Mouse (Mus musculus) forebrain, embryonic 14.5 days (tissue): ENCODE measurements around the gene Il4ra. TPM values are rescaled to one million over a fixed set of nuclear protein-coding genes. Genes with fewer than 3 reads are reported as not detected.

Experiments used
- ATAC-seq: fragments of 200-750 bp; cut with Nextera tagmentation; 2 replicates; pipeline ENCODE4 v1.8.0; 2017; ENCODE audit warnings: mild to moderate bottlenecking, moderate library complexity
- DNase-seq: peaks from one replicate; pipeline ENCODE4 v3.0.0-alpha.2; 2015; ENCODE audit warnings: low spot score
- H3K27ac ChIP-seq: fragments of 300-500 bp; sonication (generic); 2 replicates; pipeline ENCODE4 v1.5.1; 2014; ENCODE audit warnings: low read depth, mild to moderate bottlenecking, control low read depth, low read length, moderate library complexity
- H3K27me3 ChIP-seq: fragments of 300-500 bp; sonication (generic); replicated peaks from 2 replicates; pipeline ENCODE4 v1.6.1; 2014; ENCODE audit warnings: low read length, control low read depth, mixed read lengths; ENCODE audit not compliant: control insufficient read depth, insufficient read depth
- H3K36me3 ChIP-seq: fragments of 300-500 bp; sonication (generic); 2 replicates; pipeline ENCODE4 v1.6.1; 2014; ENCODE audit warnings: low read length, control low read depth; ENCODE audit not compliant: control insufficient read depth, insufficient read depth
- H3K4me1 ChIP-seq: fragments of 300-500 bp; sonication (generic); 2 replicates; pipeline ENCODE4 v1.6.1; 2014; ENCODE audit warnings: antibody characterized with exemption, low read length, control low read depth; ENCODE audit not compliant: control insufficient read depth, insufficient read depth
- H3K4me2 ChIP-seq: fragments of 300-500 bp; sonication (generic); 2 replicates; pipeline ENCODE4 v1.6.1; 2014; ENCODE audit warnings: mild to moderate bottlenecking, control low read depth, low read length
- H3K4me3 ChIP-seq: fragments of 300-500 bp; sonication (generic); 2 replicates; pipeline ENCODE4 v1.5.1; 2014; ENCODE audit warnings: low read depth, low read length, control low read depth
- H3K9ac ChIP-seq: fragments of 300-500 bp; sonication (generic); 2 replicates; pipeline ENCODE4 v1.6.1; 2014; ENCODE audit warnings: mild to moderate bottlenecking, low read length, control low read depth, moderate library complexity
- H3K9me3 ChIP-seq: fragments of 300-500 bp; sonication (generic); replicated peaks from 2 replicates; pipeline ENCODE4 v1.6.1; 2016; ENCODE audit warnings: low read length, control low read depth, mixed read lengths; ENCODE audit not compliant: control insufficient read depth
- WGBS: fragments of 180-500 bp; shearing (Covaris S2); extraction: QIAGEN DNeasy Blood & Tissue Kit; methylation state at CpG from one replicate; pipeline ENCODE4 v1.1.7; 2014; 5-methylcytosine and 5-hydroxymethylcytosine counted together
- polyA plus RNA-seq: library from polyadenylated mRNA; unstranded; fragments of >200 nt; fragmentation: Nextera tagmentation; extraction: Ambion mirVana; gene quantifications from 2 replicates; pipeline ENCODE4 v1.2.1, GENCODE M21; 2014

Gene Il4ra
- polyA plus RNA-seq = 1.1 and 2.5 TPM in 2 replicates

- Histone ChIP-seq H3K36me3 (no peaks in the 10 kb centered on the region), H3K27me3 (0 out of 2 replicates have a peak, but pooled peaks cover 20% of the 10 kb centered on the region), H3K9me3 (no peaks in the 10 kb centered on the region), H3K27ac (no peak within 1 kb of the TSS), H3K4me3 (peak within 1 kb of the TSS; percentile 43), H3K4me2 (peak within 1 kb of the TSS; percentile 89), H3K4me1 (peaks cover 7% of the 10 kb centered on the region), H3K9ac (peak within 1 kb of the TSS; percentile 67)
- 2% methylated on average over 52 of the region's 52 CpGs for WGBS
- ATAC-seq = peak; percentile 94
- DNase-seq = peak; percentile 80
These were observed at the start of gene Il4ra for GRCm38 (mm10) chr7:125551766-125552709. Gene Il4ra, plus strand, starts transcription at chr7:125552120.

- DNase-seq = no peak
- no peak overlapping the region for H3K9ac ChIP-seq
- no peak for ATAC-seq
- no peak overlapping the region for H3K4me3 ChIP-seq
- no peak overlapping the region for H3K4me2 ChIP-seq
- H3K36me3 ChIP-seq = no peaks in the 10 kb centered on the region
- no peak overlapping the region for H3K27ac ChIP-seq
- H3K4me1 ChIP-seq = no peaks in the 10 kb centered on the region
- WGBS = 80% methylated on average over 5 of the region's 5 CpGs
- H3K27me3 ChIP-seq = no peaks in the 10 kb centered on the region
- H3K9me3 ChIP-seq = no peaks in the 10 kb centered on the region
These were observed 48.4 kb upstream of the Il4ra start for GRCm38 (mm10) chr7:125503374-125504092.

GRCm38 (mm10) chr7:125504618-125505017, 47.3 kb upstream of the Il4ra start:
- 93% methylated on average over 5 of the region's 5 CpGs for WGBS
- Histone ChIP-seq H3K27ac (no peak overlapping the region), H3K9ac (no peak overlapping the region), H3K9me3 (no peaks in the 10 kb centered on the region), H3K36me3 (no peaks in the 10 kb centered on the region), H3K4me2 (no peak overlapping the region), H3K27me3 (no peaks in the 10 kb centered on the region), H3K4me1 (no peaks in the 10 kb centered on the region), H3K4me3 (no peak overlapping the region)
- no peak for ATAC-seq
- no peak for DNase-seq

GRCm38 (mm10) chr7:125505568-125505967, 46.4 kb upstream of the Il4ra start:
- DNase-seq (no peak), ATAC-seq (no peak)
- no peaks in the 10 kb centered on the region for H3K27me3 ChIP-seq
- H3K36me3 ChIP-seq = no peaks in the 10 kb centered on the region
- H3K9ac ChIP-seq = no peak overlapping the region
- no peak overlapping the region for H3K4me3 ChIP-seq
- H3K9me3 ChIP-seq = no peaks in the 10 kb centered on the region
- H3K27ac ChIP-seq = no peak overlapping the region
- H3K4me2 ChIP-seq = no peak overlapping the region
- no peaks in the 10 kb centered on the region for H3K4me1 ChIP-seq
- WGBS = 74% methylated on average over 10 of the region's 10 CpGs

- no peak overlapping the region for H3K4me3 ChIP-seq
- H3K9me3 ChIP-seq = no peaks in the 10 kb centered on the region
- no peaks in the 10 kb centered on the region for H3K27me3 ChIP-seq
- no peak overlapping the region for H3K9ac ChIP-seq
- H3K4me2 ChIP-seq = no peak overlapping the region
- H3K4me1 ChIP-seq = no peaks in the 10 kb centered on the region
- DNase-seq = no peak
- ATAC-seq = no peak
- WGBS = 85% methylated on average over 2 of the region's 2 CpGs
- no peaks in the 10 kb centered on the region for H3K36me3 ChIP-seq
- H3K27ac ChIP-seq = no peak overlapping the region
These were observed 44.6 kb upstream of the Il4ra start for GRCm38 (mm10) chr7:125507279-125507678.

DNA sequence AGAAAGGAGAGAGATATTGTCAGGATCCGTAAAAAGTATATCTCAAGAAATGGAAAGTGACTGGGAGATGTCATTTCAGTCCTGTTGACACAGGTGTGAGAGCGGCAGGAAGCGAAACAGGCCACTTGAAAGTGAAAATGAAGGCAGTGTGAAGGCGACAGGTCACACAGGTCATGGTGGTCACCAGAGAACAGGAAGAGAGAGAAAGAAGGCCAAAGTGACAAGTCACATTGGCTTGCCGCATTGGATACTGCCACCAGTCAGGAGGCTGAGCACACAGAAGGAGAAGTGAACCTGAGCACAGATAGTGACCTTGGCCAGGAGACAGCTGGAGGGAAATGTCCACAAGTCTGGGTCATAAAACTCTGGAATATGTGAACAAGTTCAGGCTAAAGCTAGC, 40.5 kb upstream of the Il4ra start:
- no peak for ATAC-seq
- WGBS = 94% methylated on average over 5 of the region's 5 CpGs
- Histone ChIP-seq H3K9me3 (no peaks in the 10 kb centered on the region), H3K9ac (no peak overlapping the region), H3K4me2 (no peak overlapping the region), H3K4me3 (no peak overlapping the region), H3K27me3 (no peaks in the 10 kb centered on the region), H3K4me1 (no peaks in the 10 kb centered on the region), H3K27ac (no peak overlapping the region), H3K36me3 (no peaks in the 10 kb centered on the region)
- no peak for DNase-seq

DNA sequence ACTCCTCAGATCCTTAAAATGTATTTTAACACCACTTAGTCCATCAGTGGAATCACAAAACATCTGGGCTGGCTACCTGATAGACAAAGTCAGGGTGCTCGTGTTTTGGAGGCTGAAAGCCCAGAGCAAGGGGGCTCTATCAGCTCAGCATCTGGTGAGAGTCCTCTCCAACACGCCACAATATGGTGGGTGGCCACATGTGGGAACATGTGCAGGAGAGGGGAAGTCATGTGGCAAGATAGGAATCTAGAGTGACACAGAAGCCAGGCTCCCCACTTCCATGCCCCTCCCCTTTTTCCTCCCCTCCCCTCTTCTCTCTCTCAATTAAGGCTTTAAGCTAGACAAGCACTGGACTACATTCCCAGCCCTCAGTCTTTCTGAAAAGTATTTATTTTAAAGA, 40.1 kb upstream of the Il4ra start:
- Histone ChIP-seq H3K4me3 (no peak overlapping the region), H3K4me2 (no peak overlapping the region), H3K27me3 (no peaks in the 10 kb centered on the region), H3K9ac (no peak overlapping the region), H3K9me3 (no peaks in the 10 kb centered on the region), H3K27ac (no peak overlapping the region), H3K36me3 (no peaks in the 10 kb centered on the region), H3K4me1 (no peaks in the 10 kb centered on the region)
- 69% methylated on average over 2 of the region's 2 CpGs for WGBS
- DNase-seq = no peak
- no peak for ATAC-seq

- 74% methylated on average over 5 of the region's 5 CpGs for WGBS
These were observed 36.7 kb upstream of the Il4ra start for GRCm38 (mm10) chr7:125515081-125515853.

More at GRCm38 (mm10) chr7:125515081-125515853, 36.7 kb upstream of the Il4ra start:
- no peak overlapping the region for H3K27ac ChIP-seq
- no peaks in the 10 kb centered on the region for H3K36me3 ChIP-seq
- H3K4me1 ChIP-seq = no peaks in the 10 kb centered on the region
- no peak overlapping the region for H3K4me3 ChIP-seq
- no peak overlapping the region for H3K4me2 ChIP-seq
- no peaks in the 10 kb centered on the region for H3K9me3 ChIP-seq
- no peak for ATAC-seq
- H3K27me3 ChIP-seq = no peaks in the 10 kb centered on the region
- no peak for DNase-seq
- no peak overlapping the region for H3K9ac ChIP-seq
